Mouse (Mus musculus): ENCODE measurements around the gene Nell1.

DNA sequence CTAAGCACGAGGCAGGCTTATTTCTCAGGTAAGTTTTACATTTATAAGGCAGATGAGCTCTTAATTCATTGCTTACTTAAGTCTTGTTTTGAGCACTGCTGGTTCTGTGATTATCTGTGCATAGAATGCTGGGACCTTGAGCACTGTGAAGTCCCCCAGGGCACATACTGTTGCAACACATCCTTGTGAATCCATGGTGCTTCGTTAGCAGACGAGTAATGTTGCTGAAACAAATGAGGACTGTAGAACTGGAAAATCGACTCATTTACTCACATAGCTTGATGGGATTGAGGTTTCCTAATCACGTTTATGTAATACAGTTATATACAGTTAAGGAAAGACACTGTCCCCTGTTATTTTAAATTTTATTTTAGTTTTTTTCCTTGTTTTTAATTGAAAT is 364.1 kb downstream of the Nell1 start:
- TF ChIP-seq CTCF (IDR thresholded peaks at IDR 0.05; ENCODE audit: insufficient read depth, low read length) (no peak), POLR2A (IDR thresholded peaks at IDR 0.05; ENCODE audit: borderline replicate concordance, extremely low read depth, low read depth, low read length) (no peak)

Measured in lung, adult 2 months (tissue).